Mouse (Mus musculus): ENCODE data around the gene Sprtn. TPM values are rescaled to one million over a fixed set of nuclear protein-coding genes. Genes with fewer than 3 reads are reported as not detected.

The Sprtn gene
- 10.2 and 14.9 TPM in 2 replicates for polyA plus RNA-seq (2012; ENCODE audit: insufficient read depth, insufficient read length, missing spikeins)

DNA sequence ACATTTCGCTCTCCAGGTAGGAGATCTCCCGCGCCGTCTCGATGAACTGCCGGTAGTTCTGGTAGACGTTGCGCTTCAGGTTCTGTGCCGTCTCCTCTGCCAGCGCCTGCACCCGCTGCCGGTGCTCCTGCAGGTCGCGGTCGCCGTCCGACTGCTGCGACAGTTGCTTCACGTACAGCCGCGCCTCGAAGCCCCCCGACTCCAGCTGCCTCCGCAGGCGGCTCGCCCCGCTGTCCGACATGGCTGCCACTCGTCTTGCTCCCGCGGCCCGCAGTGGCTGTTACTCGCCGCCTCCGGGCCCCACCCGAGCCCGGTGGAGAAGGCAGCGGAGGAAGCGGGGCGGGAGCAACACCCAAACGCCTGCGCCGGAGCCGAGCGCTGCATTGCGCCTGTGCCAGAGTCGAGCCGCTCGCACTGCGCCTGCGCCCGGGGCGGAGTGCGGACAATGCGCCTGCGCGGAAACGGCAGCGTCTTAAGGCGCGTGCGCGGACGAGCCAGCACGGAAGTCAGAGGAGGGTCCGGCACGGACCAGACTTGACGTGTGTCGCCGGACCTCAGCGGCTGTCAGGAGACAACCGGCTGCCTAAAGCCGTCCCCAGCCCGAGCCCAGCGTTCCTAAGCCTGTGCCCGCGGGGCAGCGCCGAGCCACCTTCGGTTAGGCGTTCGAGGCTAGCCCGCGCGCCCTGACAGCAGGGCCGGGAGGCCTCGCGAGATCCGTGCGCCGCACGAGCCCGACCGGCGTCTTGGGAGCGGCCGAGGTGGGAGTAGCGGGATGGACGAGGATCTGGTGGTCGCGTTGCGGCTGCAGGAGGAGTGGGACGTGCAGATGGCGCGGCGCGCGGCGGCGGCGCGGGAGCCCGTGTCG is at the start of gene Sprtn, which contains the start of gene Exoc8:
TSS of gene Sprtn (plus strand) at position 501 of the 865 bp plus-strand sequence.
TSS of gene Exoc8 (minus strand) at position 320 of the 865 bp plus-strand sequence.
- Histone ChIP-seq H3K4me1 (ENCODE audit: control insufficient read depth, insufficient read depth, insufficient read length, low read length) (peaks cover 19% of the 10 kb centered on the region), H3K27ac (replicated peaks; ENCODE audit: low read depth, low read length) (peak within 1 kb of the TSS; percentile 76), H3K4me3 (ENCODE audit: insufficient read depth, low read depth, low read length) (peak within 1 kb of the TSS; percentile 92)

DNA sequence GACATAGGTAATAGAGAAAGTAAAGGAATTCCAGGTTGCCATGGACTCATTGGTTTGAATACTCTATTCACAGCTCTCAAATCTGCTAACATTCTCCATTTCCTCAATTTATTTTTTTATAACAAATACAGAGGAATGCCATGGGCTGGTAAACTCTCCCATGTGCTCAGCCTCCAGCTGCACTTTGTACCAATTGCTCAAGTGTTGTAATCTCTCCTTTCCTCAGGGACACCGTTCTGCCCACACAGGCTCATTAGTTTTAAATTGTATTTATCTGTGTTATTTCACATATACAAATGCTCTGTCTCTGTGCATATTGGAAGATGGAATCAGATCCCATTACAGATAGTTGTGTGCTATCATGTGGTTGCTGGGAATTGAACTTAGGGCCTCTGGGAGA is 44.2 kb upstream of the Sprtn start:
- H3K4me3 ChIP-seq (ENCODE audit: insufficient read depth, low read depth, low read length), result no peak overlapping the region
- H3K4me1 ChIP-seq (ENCODE audit: control insufficient read depth, insufficient read depth, insufficient read length, low read length), result no peaks in the 10 kb centered on the region
- no peak overlapping the region for H3K27ac ChIP-seq (replicated peaks; ENCODE audit: low read depth, low read length)

DNA sequence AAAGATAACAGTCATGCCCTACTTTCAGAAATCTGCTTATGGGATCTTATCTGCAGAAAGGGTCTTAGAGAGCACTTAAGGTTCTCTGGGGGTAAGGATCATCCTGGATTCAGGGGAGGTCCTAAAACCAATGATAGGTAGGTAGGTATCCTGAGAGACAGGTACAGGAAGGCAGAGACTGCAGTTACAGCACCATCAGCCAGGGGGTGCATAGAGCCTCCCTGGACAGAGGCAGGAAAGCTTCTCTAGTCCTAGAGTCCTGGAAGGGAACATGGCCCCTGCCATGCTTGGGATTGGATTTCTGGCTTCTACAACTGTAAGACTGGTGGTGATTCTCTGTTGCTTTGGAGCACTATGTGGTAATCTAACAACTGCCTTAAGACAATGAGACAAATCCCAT is 38.2 kb upstream of the Sprtn start:
- Histone ChIP-seq H3K4me1 (ENCODE audit: control insufficient read depth, insufficient read depth, insufficient read length, low read length) (no peaks in the 10 kb centered on the region), H3K4me3 (ENCODE audit: insufficient read depth, low read depth, low read length) (no peak overlapping the region), H3K27ac (replicated peaks; ENCODE audit: low read depth, low read length) (no peak overlapping the region)

DNA sequence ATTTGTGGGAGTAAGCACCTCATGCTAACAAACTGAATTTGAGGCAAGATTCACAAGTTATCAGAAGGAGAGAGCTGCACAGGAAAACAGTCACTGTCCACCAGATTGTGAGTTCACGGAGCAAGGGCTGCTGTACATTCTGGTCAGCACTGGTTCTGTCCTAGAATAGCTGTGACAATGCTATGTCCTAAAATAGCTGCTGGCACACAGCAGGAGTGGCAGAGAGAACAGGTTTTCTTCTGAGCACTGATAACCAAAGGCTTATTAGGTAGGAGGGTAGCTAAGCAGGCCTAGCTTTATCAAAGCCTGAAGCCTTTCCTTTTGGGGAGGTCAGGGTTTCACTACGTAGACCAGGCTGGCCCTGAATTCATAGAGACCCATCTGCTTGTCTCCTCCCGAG is 37.5 kb upstream of the Sprtn start:
- no peak overlapping the region for H3K4me3 ChIP-seq (ENCODE audit: insufficient read depth, low read depth, low read length)
- H3K27ac ChIP-seq (replicated peaks; ENCODE audit: low read depth, low read length), result no peak overlapping the region
- H3K4me1 ChIP-seq (ENCODE audit: control insufficient read depth, insufficient read depth, insufficient read length, low read length), result no peaks in the 10 kb centered on the region

DNA sequence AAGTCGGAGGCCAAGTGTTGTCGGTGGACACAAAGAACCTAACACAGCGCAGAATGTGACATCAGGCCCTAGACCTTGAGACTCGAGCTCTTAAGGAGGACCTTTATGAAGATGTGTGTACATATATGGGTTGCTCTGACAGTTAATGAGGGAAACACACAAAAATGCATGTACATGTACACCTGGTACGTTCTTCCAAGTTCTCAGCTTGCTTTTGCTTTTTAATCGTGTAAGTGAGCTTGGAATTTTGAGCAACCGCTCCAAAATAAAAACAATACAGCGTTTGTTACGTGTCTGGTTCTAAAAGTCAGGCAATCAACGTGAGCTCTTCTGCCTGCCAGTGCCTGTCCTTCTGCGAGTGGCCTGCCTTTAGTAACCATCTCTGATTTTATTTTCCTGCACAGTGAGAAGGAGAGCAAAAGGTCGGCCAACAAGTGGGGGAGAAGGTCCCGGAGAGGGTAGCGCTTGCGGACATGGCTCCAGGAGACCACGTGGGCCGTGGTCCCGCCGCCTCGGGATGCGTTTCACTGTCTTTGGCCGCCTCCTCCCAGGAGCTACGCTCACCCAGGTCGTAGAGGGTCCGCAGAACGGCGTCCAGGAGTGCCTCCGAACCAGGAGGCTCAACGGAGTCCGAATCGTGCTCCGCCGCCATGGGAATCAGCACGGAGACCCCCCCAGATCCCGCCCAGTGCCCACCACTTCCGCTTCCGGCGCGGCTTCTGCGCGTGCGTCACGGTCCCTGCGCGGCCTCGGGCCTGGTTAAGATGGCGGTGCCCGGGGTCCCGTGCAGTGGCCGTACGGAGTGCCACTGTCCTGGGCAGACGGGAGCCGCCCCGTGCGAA is 35.1 kb upstream of the Sprtn start, which contains the start of the genes Gnpat and 2810004N23Rik:
TSS of gene Gnpat (plus strand) at position 713 of the 842 bp plus-strand sequence.
TSS of gene 2810004N23Rik (minus strand) at position 800 of the 842 bp plus-strand sequence.
- Histone ChIP-seq H3K4me1 (ENCODE audit: control insufficient read depth, insufficient read depth, insufficient read length, low read length) (peaks cover 5% of the 10 kb centered on the region), H3K4me3 (ENCODE audit: insufficient read depth, low read depth, low read length) (peak within 1 kb of the TSS; percentile 71), H3K27ac (replicated peaks; ENCODE audit: low read depth, low read length) (peak within 1 kb of the TSS; percentile 82)

DNA sequence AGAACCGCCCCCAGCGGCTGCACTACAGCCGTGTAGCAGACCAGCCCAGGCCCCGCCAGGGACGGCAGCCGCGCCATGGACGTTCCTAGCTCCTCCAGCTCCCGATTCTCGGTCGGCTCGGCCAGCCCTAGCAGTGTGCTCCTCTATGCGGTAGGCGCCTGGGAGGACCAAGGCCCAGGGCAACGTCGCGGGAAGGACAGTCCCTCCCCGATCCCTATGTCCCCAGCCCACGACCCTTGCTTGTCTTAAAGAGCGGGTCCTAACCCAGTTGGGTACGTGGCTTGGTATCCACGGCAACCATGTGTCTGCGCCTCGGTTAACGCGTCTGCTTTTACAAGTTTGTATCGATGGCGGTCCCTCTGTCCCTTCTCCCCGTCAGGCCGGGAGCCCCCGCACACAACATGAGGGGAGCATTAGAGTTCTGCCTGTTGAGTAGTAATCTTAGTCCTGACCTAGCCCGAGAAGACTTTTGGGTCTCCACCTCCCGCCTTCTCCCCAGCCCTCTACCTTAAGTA is 34.5 kb upstream of the Sprtn start:
- peak overlapping the region; percentile 71 for H3K4me3 ChIP-seq (ENCODE audit: insufficient read depth, low read depth, low read length)
- peak overlapping the region; percentile 82 for H3K27ac ChIP-seq (replicated peaks; ENCODE audit: low read depth, low read length)
- peaks cover 6% of the 10 kb centered on the region for H3K4me1 ChIP-seq (ENCODE audit: control insufficient read depth, insufficient read depth, insufficient read length, low read length)

DNA sequence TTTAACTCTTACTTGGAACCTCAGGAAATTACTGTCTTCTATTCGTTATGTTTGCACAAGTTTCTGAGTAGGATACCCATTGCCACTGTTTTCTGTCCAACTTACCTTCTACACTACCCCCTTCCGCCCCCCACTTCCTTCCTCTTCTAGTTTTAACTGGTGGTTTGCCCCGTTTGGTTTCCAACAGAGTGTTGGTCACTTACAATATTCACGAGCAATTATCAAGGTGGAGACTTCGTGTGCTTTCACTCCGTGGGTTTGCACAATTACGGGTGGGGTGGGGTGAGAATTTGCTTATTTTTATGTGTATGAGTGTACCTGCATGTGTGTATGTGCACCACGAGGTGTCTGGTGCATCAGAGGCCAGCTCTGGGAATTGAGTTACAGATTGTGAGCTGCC is 34.0 kb upstream of the Sprtn start:
- peak overlapping the region; percentile 71 for H3K4me3 ChIP-seq (ENCODE audit: insufficient read depth, low read depth, low read length)
- peaks cover 9% of the 10 kb centered on the region for H3K4me1 ChIP-seq (ENCODE audit: control insufficient read depth, insufficient read depth, insufficient read length, low read length)
- peak overlapping the region; percentile 82 for H3K27ac ChIP-seq (replicated peaks; ENCODE audit: low read depth, low read length)

DNA sequence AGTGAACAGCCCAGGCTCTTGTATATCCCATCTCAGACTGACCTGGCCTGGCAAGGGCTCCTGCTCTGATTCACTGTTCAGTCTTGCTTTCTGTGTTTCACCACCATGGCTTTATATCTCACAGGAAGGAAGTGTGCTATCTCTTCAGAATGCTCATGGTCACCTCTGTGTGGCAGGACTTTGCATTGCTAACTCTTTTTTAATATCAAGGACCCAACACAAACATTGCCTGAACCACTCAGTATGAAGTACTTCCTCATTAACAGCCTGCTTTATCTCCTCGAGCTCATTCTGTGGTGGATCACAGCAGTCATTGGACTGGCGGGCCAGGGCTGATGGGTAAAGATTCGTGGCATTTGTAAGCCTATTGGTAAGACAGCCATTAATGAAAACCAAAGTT is 31.0 kb upstream of the Sprtn start:
- Histone ChIP-seq H3K4me1 (ENCODE audit: control insufficient read depth, insufficient read depth, insufficient read length, low read length) (peaks cover 13% of the 10 kb centered on the region), H3K27ac (replicated peaks; ENCODE audit: low read depth, low read length) (no peak overlapping the region)

DNA sequence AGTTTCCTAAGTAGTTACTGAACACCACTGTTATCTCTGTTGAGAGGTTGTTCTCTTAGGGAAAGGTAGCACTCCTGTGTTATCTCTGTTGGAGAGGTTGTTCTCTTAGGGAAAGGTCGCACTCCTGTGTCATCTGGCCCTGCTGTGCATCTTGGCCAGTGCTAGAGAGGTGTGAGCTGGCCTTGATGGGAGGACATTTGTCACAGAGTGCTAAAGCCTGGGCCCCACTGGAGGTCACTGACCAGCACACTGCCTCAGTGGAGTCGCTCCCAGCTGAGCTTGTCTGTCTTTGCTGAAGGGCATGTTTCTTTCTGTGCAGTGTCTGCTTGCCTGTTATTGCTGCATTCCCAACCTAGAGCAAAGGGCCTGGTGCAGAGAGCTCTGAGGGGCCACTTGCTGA is 30.6 kb upstream of the Sprtn start:
- no peak overlapping the region for H3K27ac ChIP-seq (replicated peaks; ENCODE audit: low read depth, low read length)
- H3K4me1 ChIP-seq (ENCODE audit: control insufficient read depth, insufficient read depth, insufficient read length, low read length), result peaks cover 13% of the 10 kb centered on the region
- no peak overlapping the region for H3K4me3 ChIP-seq (ENCODE audit: insufficient read depth, low read depth, low read length)

More for the DNA sequence above, 31.0 kb upstream of the Sprtn start:
- no peak overlapping the region for H3K4me3 ChIP-seq (ENCODE audit: insufficient read depth, low read depth, low read length)

DNA sequence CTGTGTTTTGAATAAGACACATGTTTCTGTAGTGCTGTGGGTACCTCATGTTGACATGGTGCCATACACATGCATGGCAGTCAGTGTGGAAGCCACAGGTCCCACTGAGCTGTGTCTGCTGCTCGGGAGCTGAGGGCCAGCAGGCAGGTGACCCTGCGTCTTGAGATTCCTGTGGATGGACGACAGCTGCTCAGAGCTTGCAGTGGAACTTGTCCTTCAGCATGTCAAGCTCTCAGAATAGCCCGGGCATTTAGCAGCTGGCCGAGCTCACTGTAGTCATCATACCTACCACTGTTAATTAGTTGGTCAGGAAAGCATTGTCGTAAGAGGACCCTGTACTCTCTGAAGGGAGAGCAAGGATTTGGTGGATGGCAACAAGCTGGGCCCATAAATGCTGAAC is 28.0 kb upstream of the Sprtn start:
- Histone ChIP-seq H3K4me3 (ENCODE audit: insufficient read depth, low read depth, low read length) (no peak overlapping the region), H3K4me1 (ENCODE audit: control insufficient read depth, insufficient read depth, insufficient read length, low read length) (peaks cover 17% of the 10 kb centered on the region), H3K27ac (replicated peaks; ENCODE audit: low read depth, low read length) (no peak overlapping the region)

DNA sequence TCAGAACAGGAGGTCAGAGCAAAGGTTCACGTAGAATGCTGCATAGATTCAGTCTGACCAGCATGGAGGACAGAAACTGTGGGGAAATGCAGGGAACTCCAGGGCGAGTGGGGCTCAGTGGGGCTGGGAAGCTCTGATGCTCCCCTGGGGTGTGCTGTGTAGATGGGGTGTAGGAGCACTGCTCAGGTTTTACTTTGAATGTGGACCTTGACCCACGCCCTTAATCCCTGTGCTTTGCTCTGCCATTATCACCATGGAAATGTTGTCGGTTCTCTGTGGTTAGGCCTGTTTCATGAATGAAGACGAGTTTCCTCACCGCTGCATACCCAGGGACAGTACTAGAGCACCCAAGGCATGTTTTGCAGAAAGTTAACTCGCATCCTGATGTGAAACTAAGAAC is 26.2 kb upstream of the Sprtn start:
- Histone ChIP-seq H3K27ac (replicated peaks; ENCODE audit: low read depth, low read length) (no peak overlapping the region), H3K4me3 (ENCODE audit: insufficient read depth, low read depth, low read length) (no peak overlapping the region), H3K4me1 (ENCODE audit: control insufficient read depth, insufficient read depth, insufficient read length, low read length) (peaks cover 19% of the 10 kb centered on the region)

DNA sequence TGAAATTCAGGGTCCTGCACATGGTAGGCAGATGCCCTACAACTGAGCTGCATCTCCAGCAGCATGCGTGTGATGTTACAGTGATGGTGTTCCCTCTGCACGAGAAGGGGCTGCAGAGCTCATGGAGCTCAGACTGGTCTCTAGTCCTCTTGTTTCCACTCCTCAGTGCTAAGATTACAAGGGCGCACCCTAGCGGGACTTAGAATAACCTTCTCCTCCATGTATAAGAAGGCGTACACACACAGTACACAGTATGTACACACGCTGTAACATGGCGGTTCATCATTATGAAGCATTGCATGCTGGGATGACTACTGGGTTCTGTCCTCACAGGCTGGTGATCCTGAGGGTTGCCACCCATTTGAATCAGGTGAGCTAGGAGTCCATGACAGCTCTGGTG is 25.6 kb upstream of the Sprtn start:
- H3K27ac ChIP-seq (replicated peaks; ENCODE audit: low read depth, low read length), result peak overlapping the region; percentile 60; the same call in 1 of the 2 replicates
- H3K4me1 ChIP-seq (ENCODE audit: control insufficient read depth, insufficient read depth, insufficient read length, low read length), result peaks cover 19% of the 10 kb centered on the region

DNA sequence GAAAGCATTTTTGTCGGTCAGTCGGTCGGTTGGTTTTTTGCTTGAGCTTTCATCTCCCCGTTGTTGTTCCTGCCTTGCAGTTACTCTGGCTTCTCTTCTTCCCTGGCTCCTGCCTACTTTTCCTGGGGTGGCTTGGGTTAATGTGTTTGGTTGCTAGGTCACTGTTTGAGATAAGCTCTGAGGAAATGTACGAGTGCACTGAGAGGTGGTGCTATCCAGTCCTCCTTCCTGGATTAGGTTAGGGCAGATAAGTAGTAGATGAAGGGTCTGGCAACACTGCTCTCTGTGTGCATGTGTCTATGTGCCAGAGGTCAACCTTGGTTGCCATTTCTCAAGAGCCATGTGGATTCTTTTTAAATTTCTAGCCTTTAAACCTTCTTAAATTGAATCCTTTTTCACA is 25.0 kb upstream of the Sprtn start:
- Histone ChIP-seq H3K4me1 (ENCODE audit: control insufficient read depth, insufficient read depth, insufficient read length, low read length) (peaks cover 13% of the 10 kb centered on the region), H3K4me3 (ENCODE audit: insufficient read depth, low read depth, low read length) (no peak overlapping the region), H3K27ac (replicated peaks; ENCODE audit: low read depth, low read length) (peak overlapping the region; percentile 63)

More for the DNA sequence above, 25.6 kb upstream of the Sprtn start:
- H3K4me3 ChIP-seq (ENCODE audit: insufficient read depth, low read depth, low read length), result no peak overlapping the region

DNA sequence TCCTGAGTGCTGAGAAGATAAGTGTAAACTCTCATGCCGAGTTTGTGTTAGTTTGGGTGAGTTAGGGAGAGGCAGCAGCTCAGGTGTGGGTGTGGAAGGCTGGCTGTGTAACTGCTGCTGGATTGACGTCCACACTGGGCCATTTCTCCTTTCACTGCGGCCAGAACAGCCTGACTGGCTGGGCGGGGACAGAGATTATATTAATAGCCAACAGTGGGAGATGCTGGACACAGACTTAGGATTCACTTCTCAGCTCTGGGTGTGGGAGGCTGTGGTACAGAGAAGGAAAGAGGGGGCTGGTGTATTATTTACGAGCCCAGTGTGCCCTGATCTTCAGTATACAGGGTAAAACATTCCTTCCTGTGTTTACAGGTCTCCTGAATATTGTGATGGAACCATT is 19.5 kb upstream of the Sprtn start:
- Histone ChIP-seq H3K4me1 (ENCODE audit: control insufficient read depth, insufficient read depth, insufficient read length, low read length) (0 out of 2 replicates have a peak, but pooled peaks cover 2% of the 10 kb centered on the region), H3K27ac (replicated peaks; ENCODE audit: low read depth, low read length) (no peak overlapping the region), H3K4me3 (ENCODE audit: insufficient read depth, low read depth, low read length) (no peak overlapping the region)
